Mouse (Mus musculus): ENCODE data around the gene Hist1h2be. TPM values are rescaled to one million over a fixed set of nuclear protein-coding genes. Genes with fewer than 3 reads are reported as not detected.
"Not testable (repeated sequence)": the region's sequence is repeated elsewhere in the genome, so short reads cannot be mapped to it uniquely, and the experiment has no call there.

The Hist1h2be gene
- polyA plus RNA-seq (2015; fragmentation: Nextera tagmentation; extraction: Ambion mirVana) = 3.1 and 3.7 TPM in 2 replicates

GRCm38 (mm10) chr13:23620733-23621531 lies at the start of gene Hist1h2be:
Gene Hist1h2be, minus strand, starts transcription at chr13:23621124.
- Histone ChIP-seq H3K4me3 (replicated peaks) (peak within 1 kb of the TSS; percentile 73), H3K27ac (peak within 1 kb of the TSS; percentile 99), H3K9ac (peak within 1 kb of the TSS; percentile 94), H3K36me3 (no peaks in the 10 kb centered on the region), H3K27me3 (no peaks in the 10 kb centered on the region), H3K4me2 (peak within 1 kb of the TSS; percentile 84), H3K4me1 (peaks cover 17% of the 10 kb centered on the region), H3K9me3 (replicated peaks) (no peaks in the 10 kb centered on the region)
- WGBS = under 1% methylated on average over 27 of the region's 27 CpGs
- peak; percentile 88 for ATAC-seq (replicated peaks; ENCODE audit: low FRiP score)

GRCm38 (mm10) chr13:23662536-23662935 lies 41.6 kb upstream of the Hist1h2be start:
- Histone ChIP-seq H3K4me1 (no peaks in the 10 kb centered on the region), H3K4me3 (replicated peaks) (no peak overlapping the region), H3K4me2 (no peak overlapping the region), H3K27me3 (no peaks in the 10 kb centered on the region), H3K9ac (no peak overlapping the region), H3K27ac (no peak overlapping the region), H3K36me3 (no peaks in the 10 kb centered on the region), H3K9me3 (replicated peaks) (no peaks in the 10 kb centered on the region)
- ATAC-seq (replicated peaks; ENCODE audit: low FRiP score) = no peak
- 72% methylated on average over 3 of the region's 3 CpGs for WGBS

DNA sequence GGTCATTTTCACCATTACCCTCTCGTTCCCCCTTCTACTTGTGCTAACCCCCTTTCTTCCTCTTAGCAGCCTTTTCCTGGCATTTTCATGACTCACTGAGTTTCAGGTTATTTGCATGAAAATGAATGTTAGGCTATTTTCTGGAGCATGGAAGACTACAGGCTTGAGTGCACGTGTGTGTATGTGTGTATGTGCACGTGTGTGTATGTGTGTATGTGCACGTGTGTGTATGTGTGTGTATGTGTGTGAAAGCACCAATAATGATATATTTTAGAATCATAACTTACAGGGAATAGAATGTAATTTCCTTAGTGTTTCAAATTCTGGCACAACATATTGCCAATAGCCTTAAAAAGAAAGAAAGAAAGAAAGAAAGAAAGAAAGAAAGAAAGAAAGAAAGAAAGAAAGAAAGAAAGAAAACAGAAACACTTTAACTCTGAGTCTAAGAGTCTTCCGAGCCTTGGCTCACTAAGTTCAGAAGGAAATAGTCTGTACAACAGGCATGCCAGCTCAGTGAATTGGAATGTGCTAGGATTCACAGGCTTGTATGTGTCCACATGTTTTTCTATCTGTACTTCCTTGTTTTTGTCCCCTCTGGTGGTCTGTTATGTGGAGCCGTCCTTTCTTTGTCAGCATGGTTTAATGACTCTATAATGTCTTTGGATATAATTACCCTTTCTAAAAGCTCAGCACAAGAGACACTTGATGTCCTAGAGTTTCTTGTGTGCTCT lies 38.9 kb upstream of the Hist1h2be start:
- no peaks in the 10 kb centered on the region for H3K9me3 ChIP-seq (replicated peaks)
- no peak overlapping the region for H3K27ac ChIP-seq

DNA sequence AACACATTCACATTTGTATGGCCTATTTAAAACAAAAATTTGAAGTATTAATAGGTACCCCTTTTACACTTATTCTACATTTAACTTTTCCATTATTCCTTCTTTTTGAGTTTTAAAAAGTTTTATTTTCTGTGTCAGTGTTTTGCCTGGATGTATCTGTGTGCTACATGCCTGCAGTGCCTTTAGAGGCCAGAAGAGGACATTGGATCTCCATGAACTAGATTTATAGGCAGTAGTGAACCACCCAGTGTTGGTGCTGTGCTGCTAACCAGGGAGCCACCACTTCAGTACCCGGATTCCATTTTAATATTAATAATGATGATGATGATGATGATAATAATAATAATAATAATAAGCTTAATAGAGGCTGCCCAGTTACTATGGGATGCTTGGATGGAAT lies 9.7 kb upstream of the Hist1h2be start:
- Histone ChIP-seq H3K36me3 (no peaks in the 10 kb centered on the region), H3K4me1 (no peaks in the 10 kb centered on the region), H3K27me3 (no peaks in the 10 kb centered on the region), H3K4me2 (no peak overlapping the region), H3K27ac (no peak overlapping the region), H3K9me3 (replicated peaks) (no peaks in the 10 kb centered on the region), H3K4me3 (replicated peaks) (no peak overlapping the region), H3K9ac (no peak overlapping the region)
- no peak for ATAC-seq (replicated peaks; ENCODE audit: low FRiP score)
- WGBS = 44% methylated on average over 1 of the region's 1 CpGs

More for the DNA sequence above, 38.9 kb upstream of the Hist1h2be start:
- Histone ChIP-seq H3K9ac (no peak overlapping the region), H3K4me2 (no peak overlapping the region), H3K36me3 (no peaks in the 10 kb centered on the region), H3K27me3 (no peaks in the 10 kb centered on the region), H3K4me1 (no peaks in the 10 kb centered on the region), H3K4me3 (replicated peaks) (no peak overlapping the region)
- ATAC-seq (replicated peaks; ENCODE audit: low FRiP score) = no peak
- 63% methylated on average over 6 of the region's 6 CpGs for WGBS

GRCm38 (mm10) chr13:23622861-23623450 lies 2.0 kb upstream of the Hist1h2be start:
- ATAC-seq (replicated peaks; ENCODE audit: low FRiP score) = no peak
- Histone ChIP-seq H3K4me2 (peak overlapping the region; percentile 84), H3K4me1 (peaks cover 17% of the 10 kb centered on the region), H3K9ac (peak overlapping the region; percentile 94; the same call in 1 of the 2 replicates), H3K27ac (peak overlapping the region; percentile 99), H3K36me3 (no peaks in the 10 kb centered on the region), H3K4me3 (replicated peaks) (peak overlapping the region; percentile 73), H3K9me3 (replicated peaks) (no peaks in the 10 kb centered on the region), H3K27me3 (no peaks in the 10 kb centered on the region)
- WGBS = 26% methylated on average over 7 of the region's 7 CpGs

DNA sequence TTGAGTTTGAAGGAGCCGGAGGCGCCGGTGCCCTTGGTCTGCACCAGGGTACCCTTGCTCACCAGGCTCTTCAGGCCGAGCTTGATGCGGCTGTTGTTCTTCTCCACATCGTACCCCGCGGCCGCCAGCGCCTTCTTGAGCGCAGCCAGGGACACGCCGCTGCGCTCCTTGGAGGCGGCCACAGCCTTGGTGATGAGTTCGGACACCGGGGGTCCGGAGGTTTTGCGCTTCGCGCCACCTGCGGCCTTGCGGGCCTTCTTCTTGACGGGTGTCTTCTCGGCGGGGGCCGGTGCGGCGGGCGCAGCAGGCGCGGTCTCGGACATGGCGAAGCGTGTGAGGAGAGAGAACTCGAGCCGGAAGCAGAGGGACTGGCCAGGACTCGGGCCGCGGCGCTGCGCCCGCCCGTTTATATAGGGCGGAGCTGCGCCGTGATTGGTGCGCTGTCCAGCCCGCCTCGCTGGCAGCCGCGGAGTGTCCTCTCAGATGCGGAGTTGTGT lies 1.3 kb upstream of the Hist1h2be start, which contains the start of gene Hist1h1e:
Gene Hist1h1e (minus strand): TSS at position 384 of the 497 bp plus-strand sequence.
- H3K9me3 ChIP-seq (replicated peaks); H3K36me3 ChIP-seq; H3K27me3 ChIP-seq: not testable (repeated sequence)
- peak; percentile 93 for ATAC-seq (replicated peaks; ENCODE audit: low FRiP score)
- H3K9ac ChIP-seq = peak within 1 kb of the TSS; percentile 94
- H3K27ac ChIP-seq = peak within 1 kb of the TSS; percentile 99
- under 1% methylated on average over 53 of the region's 53 CpGs for WGBS
- H3K4me3 ChIP-seq (replicated peaks) = peak within 1 kb of the TSS; percentile 73
- H3K4me2 ChIP-seq = peak within 1 kb of the TSS; percentile 84
- H3K4me1 ChIP-seq = peaks cover 17% of the 10 kb centered on the region

- peak overlapping the region; percentile 94 for H3K9ac ChIP-seq
- no peaks in the 10 kb centered on the region for H3K36me3 ChIP-seq
- peak overlapping the region; percentile 84 for H3K4me2 ChIP-seq
- H3K27ac ChIP-seq = peak overlapping the region; percentile 99
- no peaks in the 10 kb centered on the region for H3K27me3 ChIP-seq
- H3K4me1 ChIP-seq = peaks cover 17% of the 10 kb centered on the region
- H3K4me3 ChIP-seq (replicated peaks) = peak overlapping the region; percentile 73
- no peaks in the 10 kb centered on the region for H3K9me3 ChIP-seq (replicated peaks)
- under 1% methylated on average over 18 of the region's 18 CpGs for WGBS
- ATAC-seq (replicated peaks; ENCODE audit: low FRiP score) = peak; percentile 88
Measured at GRCm38 (mm10) chr13:23621532-23622174, 729 bp upstream of the Hist1h2be start.

DNA sequence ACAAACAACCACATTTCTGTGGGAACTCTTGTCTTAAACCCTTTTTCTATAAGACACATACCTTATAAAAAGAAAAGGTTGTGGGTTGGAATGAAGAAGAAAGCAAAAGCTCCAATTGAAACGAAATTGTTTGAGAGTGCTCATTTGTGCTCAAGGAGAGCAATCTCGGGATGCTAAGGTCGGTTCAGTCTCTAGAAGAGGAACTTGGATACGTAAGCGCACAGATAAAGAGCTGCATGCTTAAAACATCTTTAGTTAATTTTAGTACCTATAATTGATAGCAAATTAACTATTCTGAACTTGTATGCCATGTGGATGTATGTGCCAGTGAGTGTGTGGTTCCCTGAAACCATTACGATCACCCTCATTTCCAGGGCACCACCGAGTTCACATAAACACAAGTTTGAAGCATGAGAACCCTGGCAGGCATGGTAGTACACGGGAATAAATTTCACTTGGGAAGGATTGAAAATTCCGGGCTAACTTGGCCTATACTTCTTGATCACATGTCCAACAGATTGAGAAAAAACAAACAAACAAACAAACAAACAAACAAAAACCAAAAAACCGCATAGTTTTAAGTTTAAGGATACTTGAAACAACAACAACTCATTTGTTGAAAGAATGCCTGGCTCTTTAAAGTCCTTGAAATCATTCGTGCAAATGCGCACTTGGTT lies 730 bp downstream of the Hist1h2be start:
- H3K4me3 ChIP-seq (replicated peaks) = peak overlapping the region; percentile 73
- 48% methylated on average over 12 of the region's 12 CpGs for WGBS
- H3K27ac ChIP-seq = peak overlapping the region; percentile 99
- H3K36me3 ChIP-seq = no peaks in the 10 kb centered on the region
- peaks cover 17% of the 10 kb centered on the region for H3K4me1 ChIP-seq
- peak overlapping the region; percentile 84 for H3K4me2 ChIP-seq
- ATAC-seq (replicated peaks; ENCODE audit: low FRiP score) = no peak
- H3K9me3 ChIP-seq (replicated peaks) = no peaks in the 10 kb centered on the region
- peak overlapping the region; percentile 69 for H3K9ac ChIP-seq
- no peaks in the 10 kb centered on the region for H3K27me3 ChIP-seq

GRCm38 (mm10) chr13:23611638-23612037 lies 9.3 kb downstream of the Hist1h2be start:
- peak overlapping the region; percentile 48; the same call in 1 of the 2 replicates for H3K27ac ChIP-seq
- peak; percentile 73 for ATAC-seq (replicated peaks; ENCODE audit: low FRiP score)

DNA sequence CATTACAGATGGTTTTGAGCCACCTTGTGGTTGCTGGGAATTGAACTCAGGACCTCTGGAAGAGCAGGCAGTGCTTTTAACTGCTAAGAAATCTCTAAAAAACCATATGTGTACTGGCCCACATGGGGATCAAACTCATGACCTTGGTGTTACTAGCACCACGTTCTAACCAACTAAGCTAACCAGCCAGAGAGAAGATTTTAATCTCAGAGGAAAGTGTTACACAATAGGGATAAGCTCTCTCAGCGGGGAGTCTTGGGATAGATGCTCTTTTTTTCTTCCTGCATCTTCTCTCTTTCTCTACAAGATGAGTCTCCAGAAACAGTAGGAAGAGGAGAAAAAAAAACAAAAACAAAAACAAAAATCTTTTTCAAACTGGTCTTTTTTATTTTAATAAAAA lies 10.5 kb downstream of the Hist1h2be start:
- no peak overlapping the region for H3K4me3 ChIP-seq (replicated peaks)
- ATAC-seq (replicated peaks; ENCODE audit: low FRiP score) = no peak
- H3K9me3 ChIP-seq (replicated peaks) = no peaks in the 10 kb centered on the region
- WGBS = 59% methylated on average over 2 of the region's 2 CpGs
- H3K9ac ChIP-seq = no peak overlapping the region
- no peaks in the 10 kb centered on the region for H3K4me1 ChIP-seq
- H3K27me3 ChIP-seq = no peaks in the 10 kb centered on the region
- H3K27ac ChIP-seq = no peak overlapping the region
- H3K4me2 ChIP-seq = no peak overlapping the region
- H3K36me3 ChIP-seq = no peaks in the 10 kb centered on the region

More at GRCm38 (mm10) chr13:23611638-23612037, 9.3 kb downstream of the Hist1h2be start:
- 58% methylated on average over 3 of the region's 3 CpGs for WGBS
- Histone ChIP-seq H3K4me2 (no peak overlapping the region), H3K9me3 (replicated peaks) (no peaks in the 10 kb centered on the region), H3K4me1 (no peaks in the 10 kb centered on the region), H3K27me3 (no peaks in the 10 kb centered on the region), H3K4me3 (replicated peaks) (no peak overlapping the region), H3K9ac (no peak overlapping the region), H3K36me3 (no peaks in the 10 kb centered on the region)

- Histone ChIP-seq H3K36me3 (no peaks in the 10 kb centered on the region), H3K4me1 (no peaks in the 10 kb centered on the region), H3K9ac (no peak overlapping the region), H3K4me3 (replicated peaks) (no peak overlapping the region), H3K4me2 (no peak overlapping the region), H3K9me3 (replicated peaks) (no peaks in the 10 kb centered on the region), H3K27ac (no peak overlapping the region), H3K27me3 (no peaks in the 10 kb centered on the region)
- ATAC-seq (replicated peaks; ENCODE audit: low FRiP score) = no peak
Measured at GRCm38 (mm10) chr13:23609844-23610243, 11.1 kb downstream of the Hist1h2be start.
